Mouse (Mus musculus): Measurements from ENCODE around the gene Myom1. TPM values are rescaled to one million over a fixed set of nuclear protein-coding genes. Genes with fewer than 3 reads are reported as not detected.

The Myom1 gene
- total RNA-seq, 2 experiments from 2014 or later = 0.05 to 1.2 TPM

DNA sequence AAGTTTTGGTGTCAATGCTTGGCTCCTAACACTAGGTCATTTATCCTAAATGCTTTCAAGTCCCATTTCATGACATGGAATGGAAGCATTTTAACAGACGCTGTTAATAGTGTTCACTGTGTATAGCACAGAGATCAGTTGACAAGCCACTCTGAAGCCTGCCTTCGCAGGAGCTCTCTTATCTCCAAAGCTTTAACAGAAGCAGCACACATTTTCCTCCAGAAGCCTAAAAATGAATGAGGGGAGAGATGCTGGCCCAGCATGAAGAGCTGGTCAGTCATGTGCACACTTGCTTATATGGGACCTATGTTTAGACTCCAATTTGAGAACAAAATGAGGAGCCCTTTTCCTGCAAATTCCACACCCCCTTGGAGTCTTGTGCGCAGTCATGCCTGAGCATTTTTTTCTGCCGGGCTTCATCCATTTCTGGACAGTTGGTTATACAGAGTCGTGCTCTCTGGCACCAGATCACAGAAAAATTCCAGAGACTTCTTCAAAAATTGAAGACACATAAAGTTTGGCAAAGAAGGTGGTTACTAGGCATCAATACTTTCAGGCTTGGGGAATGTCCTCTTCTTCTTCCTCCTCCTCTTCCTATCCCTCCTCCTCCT lies 165.9 kb downstream of the Myom1 start:
- no peak for ATAC-seq (replicated peaks; ENCODE audit: poor library complexity, severe bottlenecking)

DNA sequence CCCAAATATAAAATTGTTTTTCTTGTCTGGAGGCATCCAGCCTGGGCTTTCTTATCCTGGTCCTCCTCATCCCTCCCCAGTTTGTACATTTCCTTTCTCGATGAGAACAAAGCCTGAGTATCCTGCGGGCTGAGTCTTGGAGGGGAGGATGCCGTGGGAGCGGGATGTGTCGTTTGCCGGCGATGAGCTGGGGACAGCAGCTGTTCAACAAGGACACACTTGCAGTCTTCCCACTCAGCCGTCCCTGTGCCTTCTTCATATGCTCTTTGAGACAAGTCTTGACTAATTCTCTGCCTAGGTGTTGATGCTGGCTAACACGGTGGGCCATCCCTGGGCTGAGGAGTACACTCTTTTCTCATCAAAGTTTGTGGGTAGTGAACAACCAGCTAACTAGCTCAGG lies 166.4 kb downstream of the Myom1 start:
- ATAC-seq (replicated peaks; ENCODE audit: poor library complexity, severe bottlenecking) = no peak

DNA sequence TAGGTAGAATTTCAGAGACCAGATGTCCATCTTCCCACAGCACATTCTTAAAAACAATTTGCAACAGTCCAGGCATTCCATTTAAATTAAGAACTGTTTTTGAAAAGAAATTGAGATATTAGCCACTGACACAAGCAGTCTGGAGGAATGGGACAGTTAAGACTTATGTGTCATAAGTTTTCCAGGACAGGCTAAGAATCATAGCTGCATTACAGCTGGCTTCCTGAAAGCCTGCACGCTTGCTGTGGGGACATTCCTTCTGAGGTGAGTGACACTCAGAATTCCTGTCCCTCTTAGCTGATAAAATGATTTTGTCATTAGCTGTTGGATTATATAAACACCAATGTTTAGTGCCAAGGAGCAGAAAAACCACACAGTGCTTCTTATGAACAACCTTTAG lies 167.2 kb downstream of the Myom1 start:
- no peak for ATAC-seq (replicated peaks; ENCODE audit: poor library complexity, severe bottlenecking)

DNA sequence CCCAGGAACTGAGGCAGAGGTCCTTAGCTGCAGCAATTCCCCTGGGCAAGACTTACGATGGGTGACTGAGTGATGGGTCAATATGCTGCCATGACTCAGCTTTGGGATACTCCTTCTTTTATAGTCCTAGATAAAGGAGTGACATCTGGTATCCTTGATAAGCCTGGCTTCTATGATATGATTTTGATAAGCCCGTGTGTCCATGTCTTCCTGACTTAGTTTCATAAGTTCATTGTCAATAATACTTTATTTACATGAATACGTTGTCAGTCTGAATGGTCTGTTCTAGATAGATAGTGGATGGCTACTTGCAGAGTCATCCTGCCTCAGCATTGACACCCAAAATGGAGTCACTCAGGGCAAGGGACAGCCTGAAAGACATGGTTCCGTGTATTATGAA lies 168.7 kb downstream of the Myom1 start:
- ATAC-seq (replicated peaks; ENCODE audit: poor library complexity, severe bottlenecking) = no peak

Other genes starting within 250 kb of the Myom1 start
- gene Tgif1, start 149.1 kb upstream of the Myom1 start, total RNA-seq (2014; fragmentation: Nextera tagmentation) = 80.0 and 87.9 TPM in 2 replicates
- 33.9 and 48.5 TPM in 2 replicates for gene Tgif1, start 149.1 kb upstream of the Myom1 start, total RNA-seq (2017)
- 226 and 321 TPM in 2 replicates for gene Myl12a, start 245 bp downstream of the Myom1 start, total RNA-seq (2014; fragmentation: Nextera tagmentation)
- gene Myl12a, start 245 bp downstream of the Myom1 start, total RNA-seq (2017) = 159 and 194 TPM in 2 replicates
- gene Lpin2, start 179.9 kb downstream of the Myom1 start, total RNA-seq (2014; fragmentation: Nextera tagmentation) = 27.0 and 27.9 TPM in 2 replicates
- 24.9 and 42.3 TPM in 2 replicates for gene Lpin2, start 179.9 kb downstream of the Myom1 start, total RNA-seq (2017)

Measured in granulocyte monocyte progenitor cell, adult 5-6 weeks (primary cell).